Mouse (Mus musculus): ENCODE measurements around the gene Erfe. TPM values are rescaled to one million over a fixed set of nuclear protein-coding genes. Genes with fewer than 3 reads are reported as not detected.

The Erfe gene
- polyA plus RNA-seq, 1 experiment from 2014 or later: 2.1 TPM

- Histone ChIP-seq H3K27ac (ENCODE audit: low read length) (no peak overlapping the region), H3K9me3 (replicated peaks; ENCODE audit: control insufficient read depth, low read length) (no peaks in the 10 kb centered on the region), H3K4me1 (ENCODE audit: control insufficient read depth, insufficient read depth, low read length) (peaks cover 8% of the 10 kb centered on the region), H3K4me3 (replicated peaks; ENCODE audit: low read length) (peak overlapping the region; percentile 28), H3K27me3 (ENCODE audit: control insufficient read depth, insufficient read depth, low read length) (peaks cover 41% of the 10 kb centered on the region), H3K4me2 (ENCODE audit: low read depth, low read length) (peak overlapping the region; percentile 43), H3K9ac (ENCODE audit: low read length) (no peak overlapping the region; the same call in 1 of the 2 replicates), H3K36me3 (ENCODE audit: control insufficient read depth, insufficient read depth, low read length) (no peaks in the 10 kb centered on the region)
- WGBS: 4% methylated on average over 68 of the region's 68 CpGs
- ATAC-seq (ENCODE audit: insufficient read depth, low FRiP score): no peak
These were observed 21.1 kb upstream of the Erfe start for GRCm38 (mm10) chr1:91344921-91345685.

DNA sequence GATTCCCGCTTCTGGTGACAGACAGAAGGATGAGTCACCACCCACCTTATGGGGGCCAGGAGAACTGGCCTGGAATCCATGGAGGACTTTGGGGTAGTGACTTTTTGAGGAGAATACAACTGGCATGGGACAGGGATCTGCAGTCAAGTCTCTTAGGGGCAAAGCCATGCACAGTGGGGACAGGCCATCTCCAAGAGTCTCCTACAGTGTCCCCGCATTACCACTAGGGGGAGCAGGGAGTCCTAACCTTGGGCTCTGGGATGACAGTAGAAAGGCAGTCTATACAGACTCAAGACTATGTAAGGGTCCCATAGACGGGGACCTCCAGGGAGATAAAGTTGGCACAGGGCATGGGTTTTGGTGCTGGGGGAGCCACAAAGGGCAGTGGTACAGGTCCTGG is 19.3 kb upstream of the Erfe start:
- Histone ChIP-seq H3K27ac (ENCODE audit: low read length) (no peak overlapping the region), H3K36me3 (ENCODE audit: control insufficient read depth, insufficient read depth, low read length) (no peaks in the 10 kb centered on the region), H3K4me1 (ENCODE audit: control insufficient read depth, insufficient read depth, low read length) (peaks cover 11% of the 10 kb centered on the region), H3K4me3 (replicated peaks; ENCODE audit: low read length) (no peak overlapping the region), H3K27me3 (ENCODE audit: control insufficient read depth, insufficient read depth, low read length) (peaks cover 38% of the 10 kb centered on the region), H3K9ac (ENCODE audit: low read length) (no peak overlapping the region), H3K4me2 (ENCODE audit: low read depth, low read length) (no peak overlapping the region), H3K9me3 (replicated peaks; ENCODE audit: control insufficient read depth, low read length) (no peaks in the 10 kb centered on the region)
- peak; percentile 56; the same call in 1 of the 2 replicates for ATAC-seq (ENCODE audit: insufficient read depth, low FRiP score)
- WGBS: 36% methylated on average over 3 of the region's 3 CpGs

GRCm38 (mm10) chr1:91350841-91351240 is 15.4 kb upstream of the Erfe start, which contains the start of gene Klhl30:
Gene Klhl30 (plus strand): TSS chr1:91351016.
- Histone ChIP-seq H3K27ac (ENCODE audit: low read length) (no peak within 1 kb of the TSS), H3K36me3 (ENCODE audit: control insufficient read depth, insufficient read depth, low read length) (no peaks in the 10 kb centered on the region), H3K9me3 (replicated peaks; ENCODE audit: control insufficient read depth, low read length) (no peaks in the 10 kb centered on the region), H3K27me3 (ENCODE audit: control insufficient read depth, insufficient read depth, low read length) (peaks cover 10% of the 10 kb centered on the region), H3K4me1 (ENCODE audit: control insufficient read depth, insufficient read depth, low read length) (0 out of 2 replicates have a peak, but pooled peaks cover 3% of the 10 kb centered on the region), H3K4me3 (replicated peaks; ENCODE audit: low read length) (no peak within 1 kb of the TSS), H3K9ac (ENCODE audit: low read length) (no peak within 1 kb of the TSS), H3K4me2 (ENCODE audit: low read depth, low read length) (no peak within 1 kb of the TSS)
- 50% methylated on average over 4 of the region's 4 CpGs for WGBS
- no peak for ATAC-seq (ENCODE audit: insufficient read depth, low FRiP score)

DNA sequence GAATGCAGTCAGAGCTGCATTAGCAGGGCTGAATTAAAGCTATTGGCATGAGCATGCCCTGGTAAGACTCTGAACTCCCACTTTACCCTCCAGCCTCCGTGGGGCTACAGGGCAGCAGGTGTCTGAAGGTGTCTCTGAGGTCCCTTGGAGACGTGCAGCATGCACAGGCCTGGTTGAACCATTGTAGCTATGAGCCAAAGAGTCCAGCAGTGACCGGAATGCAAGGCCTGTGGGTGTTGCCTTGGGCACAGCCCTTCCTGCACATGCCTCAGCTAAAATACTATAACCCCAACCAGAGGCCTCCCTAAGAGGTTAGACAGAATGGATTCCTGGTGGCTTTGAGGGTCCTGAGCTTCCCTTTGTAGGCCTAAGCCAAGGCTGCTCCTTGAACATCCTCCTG is 15.0 kb upstream of the Erfe start:
- no peak overlapping the region for H3K9ac ChIP-seq (ENCODE audit: low read length)
- ATAC-seq (ENCODE audit: insufficient read depth, low FRiP score): no peak

DNA sequence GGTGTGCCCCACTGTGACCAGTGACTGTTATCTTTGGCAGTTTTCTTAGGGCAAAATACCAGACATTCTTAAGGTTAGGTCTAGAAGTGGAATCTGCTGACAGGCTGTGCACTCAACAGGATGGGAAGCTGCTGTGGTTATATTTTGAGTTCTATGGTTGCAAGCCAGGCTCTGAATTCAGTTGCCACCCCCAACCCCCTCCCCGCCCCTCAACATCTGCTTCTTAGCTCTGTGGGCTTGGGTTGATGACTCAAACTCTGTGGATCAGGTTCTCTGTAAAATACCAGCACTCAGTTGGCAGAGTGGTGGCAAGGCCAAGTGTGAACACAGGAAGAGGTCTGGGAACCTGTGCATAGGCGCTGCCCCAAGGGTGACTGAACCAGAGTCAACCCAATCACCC is 14.0 kb upstream of the Erfe start:
- H3K9me3 ChIP-seq (replicated peaks; ENCODE audit: control insufficient read depth, low read length): no peaks in the 10 kb centered on the region
- 81% methylated on average over 2 of the region's 2 CpGs for WGBS
- no peak overlapping the region for H3K4me3 ChIP-seq (replicated peaks; ENCODE audit: low read length)
- no peaks in the 10 kb centered on the region for H3K36me3 ChIP-seq (ENCODE audit: control insufficient read depth, insufficient read depth, low read length)
- H3K9ac ChIP-seq (ENCODE audit: low read length): no peak overlapping the region
- H3K27ac ChIP-seq (ENCODE audit: low read length): no peak overlapping the region
- no peak for ATAC-seq (ENCODE audit: insufficient read depth, low FRiP score)
- H3K27me3 ChIP-seq (ENCODE audit: control insufficient read depth, insufficient read depth, low read length): no peaks in the 10 kb centered on the region
- no peak overlapping the region for H3K4me2 ChIP-seq (ENCODE audit: low read depth, low read length)
- 0 out of 2 replicates have a peak, but pooled peaks cover 3% of the 10 kb centered on the region for H3K4me1 ChIP-seq (ENCODE audit: control insufficient read depth, insufficient read depth, low read length)

More for the DNA sequence above, 15.0 kb upstream of the Erfe start:
- WGBS: 77% methylated on average over 3 of the region's 3 CpGs
- Histone ChIP-seq H3K27me3 (ENCODE audit: control insufficient read depth, insufficient read depth, low read length) (peaks cover 5% of the 10 kb centered on the region; the same call in 1 of the 2 replicates), H3K9me3 (replicated peaks; ENCODE audit: control insufficient read depth, low read length) (no peaks in the 10 kb centered on the region), H3K4me2 (ENCODE audit: low read depth, low read length) (no peak overlapping the region), H3K36me3 (ENCODE audit: control insufficient read depth, insufficient read depth, low read length) (no peaks in the 10 kb centered on the region), H3K27ac (ENCODE audit: low read length) (no peak overlapping the region), H3K4me3 (replicated peaks; ENCODE audit: low read length) (no peak overlapping the region), H3K4me1 (ENCODE audit: control insufficient read depth, insufficient read depth, low read length) (0 out of 2 replicates have a peak, but pooled peaks cover 3% of the 10 kb centered on the region)

DNA sequence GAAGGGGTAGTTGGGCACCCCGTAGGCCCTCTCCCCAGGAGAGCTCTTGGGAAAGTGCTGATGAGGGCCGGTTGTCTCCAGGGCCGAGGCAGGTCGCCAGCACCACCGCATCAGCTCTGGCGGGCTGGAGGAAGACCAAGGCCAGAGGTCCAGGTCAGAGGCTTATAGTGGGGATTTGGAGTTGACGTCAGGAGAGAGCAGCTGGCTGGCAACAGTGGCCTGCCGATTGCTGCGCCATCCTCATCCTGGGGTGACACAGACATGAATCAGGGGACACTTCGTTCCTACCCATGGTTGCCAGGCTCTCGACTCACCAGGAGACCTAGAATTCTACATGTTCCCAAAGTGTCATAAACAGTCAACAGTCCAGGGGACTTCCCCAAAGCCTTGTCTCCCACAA is 10.1 kb upstream of the Erfe start:
- H3K4me1 ChIP-seq (ENCODE audit: control insufficient read depth, insufficient read depth, low read length): no peaks in the 10 kb centered on the region
- H3K9me3 ChIP-seq (replicated peaks; ENCODE audit: control insufficient read depth, low read length): no peaks in the 10 kb centered on the region
- no peak overlapping the region for H3K9ac ChIP-seq (ENCODE audit: low read length)
- no peak overlapping the region for H3K4me3 ChIP-seq (replicated peaks; ENCODE audit: low read length)
- no peaks in the 10 kb centered on the region for H3K36me3 ChIP-seq (ENCODE audit: control insufficient read depth, insufficient read depth, low read length)
- no peak overlapping the region for H3K4me2 ChIP-seq (ENCODE audit: low read depth, low read length)
- no peaks in the 10 kb centered on the region for H3K27me3 ChIP-seq (ENCODE audit: control insufficient read depth, insufficient read depth, low read length)
- H3K27ac ChIP-seq (ENCODE audit: low read length): no peak overlapping the region
- no peak for ATAC-seq (ENCODE audit: insufficient read depth, low FRiP score)
- 77% methylated on average over 11 of the region's 11 CpGs for WGBS

GRCm38 (mm10) chr1:91362113-91362512 is 4.1 kb upstream of the Erfe start:
- H3K9me3 ChIP-seq (replicated peaks; ENCODE audit: control insufficient read depth, low read length): no peaks in the 10 kb centered on the region
- WGBS: 74% methylated on average over 5 of the region's 5 CpGs
- ATAC-seq (ENCODE audit: insufficient read depth, low FRiP score): no peak

GRCm38 (mm10) chr1:91364822-91365644 is 1.2 kb upstream of the Erfe start:
- H3K36me3 ChIP-seq (ENCODE audit: control insufficient read depth, insufficient read depth, low read length): no peaks in the 10 kb centered on the region
- H3K27me3 ChIP-seq (ENCODE audit: control insufficient read depth, insufficient read depth, low read length): no peaks in the 10 kb centered on the region
- no peak overlapping the region for H3K27ac ChIP-seq (ENCODE audit: low read length)
- 93% methylated on average over 16 of the region's 16 CpGs for WGBS
- no peak overlapping the region for H3K9ac ChIP-seq (ENCODE audit: low read length)
- H3K9me3 ChIP-seq (replicated peaks; ENCODE audit: control insufficient read depth, low read length): no peaks in the 10 kb centered on the region
- H3K4me3 ChIP-seq (replicated peaks; ENCODE audit: low read length): no peak overlapping the region
- peaks cover 4% of the 10 kb centered on the region; the same call in 1 of the 2 replicates for H3K4me1 ChIP-seq (ENCODE audit: control insufficient read depth, insufficient read depth, low read length)
- ATAC-seq (ENCODE audit: insufficient read depth, low FRiP score): no peak
- no peak overlapping the region for H3K4me2 ChIP-seq (ENCODE audit: low read depth, low read length)

More at GRCm38 (mm10) chr1:91362113-91362512, 4.1 kb upstream of the Erfe start:
- Histone ChIP-seq H3K27ac (ENCODE audit: low read length) (no peak overlapping the region), H3K4me3 (replicated peaks; ENCODE audit: low read length) (no peak overlapping the region), H3K4me1 (ENCODE audit: control insufficient read depth, insufficient read depth, low read length) (peaks cover 4% of the 10 kb centered on the region; the same call in 1 of the 2 replicates), H3K36me3 (ENCODE audit: control insufficient read depth, insufficient read depth, low read length) (no peaks in the 10 kb centered on the region), H3K27me3 (ENCODE audit: control insufficient read depth, insufficient read depth, low read length) (no peaks in the 10 kb centered on the region), H3K9ac (ENCODE audit: low read length) (no peak overlapping the region), H3K4me2 (ENCODE audit: low read depth, low read length) (no peak overlapping the region)

DNA sequence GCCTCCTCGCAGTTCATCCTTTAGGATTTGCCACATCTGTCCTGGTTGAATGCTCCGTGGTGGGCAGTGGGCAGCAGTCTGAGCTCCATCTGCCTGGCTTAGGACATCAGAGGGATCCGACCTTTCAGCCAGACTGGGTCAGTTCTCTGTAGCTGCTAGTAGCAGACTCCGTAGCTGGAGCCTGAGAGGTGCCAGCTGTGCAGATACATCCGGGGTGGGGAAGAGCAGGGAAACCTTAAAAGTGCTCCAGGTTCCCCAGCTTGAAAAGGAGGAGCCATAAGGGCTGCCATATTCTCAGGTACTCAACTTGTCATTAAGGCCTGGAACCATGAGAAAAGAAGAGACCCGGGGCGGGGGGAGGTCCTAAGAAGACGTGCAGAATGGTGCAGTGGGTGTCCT is 415 bp upstream of the Erfe start:
- 0 out of 2 replicates have a peak, but pooled peaks cover under 1% of the 10 kb centered on the region for H3K36me3 ChIP-seq (ENCODE audit: control insufficient read depth, insufficient read depth, low read length)
- 31% methylated on average over 8 of the region's 8 CpGs for WGBS

More for the DNA sequence above, 415 bp upstream of the Erfe start:
- Histone ChIP-seq H3K9me3 (replicated peaks; ENCODE audit: control insufficient read depth, low read length) (no peaks in the 10 kb centered on the region), H3K9ac (ENCODE audit: low read length) (peak overlapping the region; percentile 78), H3K27ac (ENCODE audit: low read length) (no peak overlapping the region), H3K4me3 (replicated peaks; ENCODE audit: low read length) (peak overlapping the region; percentile 56), H3K27me3 (ENCODE audit: control insufficient read depth, insufficient read depth, low read length) (no peaks in the 10 kb centered on the region), H3K4me1 (ENCODE audit: control insufficient read depth, insufficient read depth, low read length) (peaks cover 4% of the 10 kb centered on the region; the same call in 1 of the 2 replicates), H3K4me2 (ENCODE audit: low read depth, low read length) (peak overlapping the region; percentile 99)
- ATAC-seq (ENCODE audit: insufficient read depth, low FRiP score): peak; percentile 4; the same call in 1 of the 2 replicates

All from stomach, embryonic 16.5 days (tissue).